Mouse (Mus musculus) forebrain, embryonic 12.5 days (tissue): ENCODE data around the gene Pheta2. TPM values are rescaled to one million over a fixed set of nuclear protein-coding genes. Genes with fewer than 3 reads are reported as not detected.
"Not testable (repeated sequence)": the region's sequence is repeated elsewhere in the genome, so short reads cannot be mapped to it uniquely, and the experiment has no call there.

Experiments used
- ATAC-seq: fragments of 200-750 bp; cut with Nextera tagmentation; 2 replicates; pipeline ENCODE4 v1.8.0; 2017; ENCODE audit warnings: moderate TSS enrichment; ENCODE audit not compliant: low FRiP score
- H3K27ac ChIP-seq: fragments of 300-500 bp; sonication (generic); 2 replicates; pipeline ENCODE4 v1.5.1; 2016; ENCODE audit warnings: mild to moderate bottlenecking
- H3K27me3 ChIP-seq: fragments of 300-500 bp; sonication (generic); 2 replicates; pipeline ENCODE4 v1.6.1; 2016; ENCODE audit warnings: mild to moderate bottlenecking
- H3K36me3 ChIP-seq: fragments of 300-500 bp; sonication (generic); replicated peaks from 2 replicates; pipeline ENCODE4 v1.6.1; 2016; ENCODE audit warnings: mild to moderate bottlenecking
- H3K4me1 ChIP-seq: fragments of 300-500 bp; sonication (generic); 2 replicates; pipeline ENCODE4 v1.6.1; 2016
- H3K4me2 ChIP-seq: fragments of 300-500 bp; sonication (generic); 2 replicates; pipeline ENCODE4 v1.6.1; 2016; ENCODE audit warnings: mild to moderate bottlenecking, moderate library complexity
- H3K4me3 ChIP-seq: fragments of 300-500 bp; sonication (generic); replicated peaks from 2 replicates; pipeline ENCODE4 v1.5.1; 2016; ENCODE audit warnings: mild to moderate bottlenecking
- H3K9ac ChIP-seq: fragments of 300-500 bp; sonication (generic); 2 replicates; pipeline ENCODE4 v1.6.1; 2016; ENCODE audit warnings: mild to moderate bottlenecking
- H3K9me3 ChIP-seq: fragments of 300-500 bp; sonication (generic); 2 replicates; pipeline ENCODE4 v1.6.1; 2016
- WGBS: fragments of 180-500 bp; shearing (Covaris S2); methylation state at CpG from one replicate; pipeline ENCODE4 v1.1.7; 2016; 5-methylcytosine and 5-hydroxymethylcytosine counted together
- microRNA-seq: library from miRNA; unstranded; fragments of <30 nt; microRNA quantifications from one replicate; pipeline ENCODE4, GENCODE M21; 2017
- polyA plus RNA-seq: library from polyadenylated mRNA; unstranded; fragments of >200 nt; fragmentation: Nextera tagmentation; extraction: Ambion mirVana; gene quantifications from 2 replicates; pipeline ENCODE4 v1.2.1, GENCODE M21; 2016

The Pheta2 gene
- polyA plus RNA-seq, 1 experiment from 2014 or later = 3.6 TPM

DNA sequence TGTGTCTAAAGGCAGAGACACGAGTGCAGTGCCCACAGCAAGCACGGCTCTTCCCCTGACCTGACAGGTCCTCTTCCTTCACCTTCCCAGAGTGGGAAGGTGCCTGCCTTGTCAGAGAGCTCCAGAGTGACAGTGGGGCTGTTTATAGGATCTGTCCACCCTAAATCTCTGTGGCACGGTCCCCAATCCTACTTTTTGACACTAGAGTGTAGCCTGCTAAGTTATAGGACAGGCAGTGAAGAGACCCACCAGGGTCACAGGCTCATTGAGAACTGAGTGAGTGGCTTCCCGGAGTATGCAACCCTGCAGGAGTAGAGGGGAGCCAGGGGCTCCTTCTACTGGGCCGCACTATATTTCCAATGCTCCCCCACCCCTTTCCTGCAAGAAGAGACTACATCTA is 39.0 kb downstream of the Pheta2 start:
- Histone ChIP-seq H3K27me3 (no peaks in the 10 kb centered on the region), H3K9me3 (no peaks in the 10 kb centered on the region), H3K9ac (no peak overlapping the region), H3K4me1 (peaks cover 30% of the 10 kb centered on the region), H3K36me3 (no peaks in the 10 kb centered on the region), H3K4me3 (no peak overlapping the region), H3K27ac (no peak overlapping the region), H3K4me2 (no peak overlapping the region)
- WGBS = 80% methylated on average over 5 of the region's 5 CpGs
- no peak for ATAC-seq

DNA sequence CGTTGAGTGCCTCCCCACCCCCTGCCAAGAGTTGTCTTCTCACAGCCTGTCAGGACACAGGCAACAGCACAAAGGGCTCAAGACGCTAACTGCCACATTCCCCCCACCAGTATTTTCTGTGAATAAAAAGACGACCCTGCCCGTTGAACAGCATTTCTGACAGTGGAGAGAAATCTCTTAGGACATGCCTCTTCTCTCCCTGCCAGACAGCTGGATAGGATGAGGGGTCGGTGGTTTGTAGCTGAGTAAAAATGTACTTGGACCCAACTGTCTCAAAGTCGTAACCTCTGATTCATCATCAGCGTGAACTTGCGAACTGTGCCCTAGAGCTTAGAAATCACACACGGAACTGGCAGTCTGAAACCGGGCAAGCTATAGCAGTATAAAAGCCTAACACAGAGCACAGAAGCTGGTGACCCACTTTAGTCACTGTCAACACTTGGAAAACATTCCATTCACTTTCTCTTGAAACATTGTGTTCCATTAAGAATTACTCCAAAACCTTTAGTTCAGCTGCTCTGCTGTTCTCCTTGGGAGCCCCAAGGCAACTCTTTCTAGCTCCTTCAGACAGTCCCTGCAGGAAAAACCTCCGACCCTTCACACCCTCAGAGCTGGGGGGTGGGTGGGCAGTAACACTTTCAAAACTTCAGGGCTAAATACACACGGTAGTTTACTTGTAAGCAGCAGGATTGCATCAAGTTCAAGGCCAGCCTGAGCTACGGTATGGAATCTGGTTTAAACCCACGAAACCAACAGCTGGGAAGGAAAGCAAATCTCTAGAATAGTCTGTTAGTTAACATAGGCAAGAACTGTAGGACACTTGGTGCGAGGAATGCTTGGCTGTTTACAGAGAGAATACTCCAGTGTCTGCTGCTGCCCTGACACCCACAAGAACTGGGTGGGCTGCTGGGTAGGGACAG is 39.8 kb downstream of the Pheta2 start:
- no peaks in the 10 kb centered on the region for H3K27me3 ChIP-seq
- no peaks in the 10 kb centered on the region for H3K36me3 ChIP-seq
- H3K4me3 ChIP-seq = no peak overlapping the region
- H3K4me1 ChIP-seq = peaks cover 30% of the 10 kb centered on the region
- no peak overlapping the region for H3K27ac ChIP-seq
- H3K9me3 ChIP-seq = no peaks in the 10 kb centered on the region
- 60% methylated on average over 15 of the region's 15 CpGs for WGBS
- H3K9ac ChIP-seq = no peak overlapping the region
- ATAC-seq = no peak
- H3K4me2 ChIP-seq = no peak overlapping the region

DNA sequence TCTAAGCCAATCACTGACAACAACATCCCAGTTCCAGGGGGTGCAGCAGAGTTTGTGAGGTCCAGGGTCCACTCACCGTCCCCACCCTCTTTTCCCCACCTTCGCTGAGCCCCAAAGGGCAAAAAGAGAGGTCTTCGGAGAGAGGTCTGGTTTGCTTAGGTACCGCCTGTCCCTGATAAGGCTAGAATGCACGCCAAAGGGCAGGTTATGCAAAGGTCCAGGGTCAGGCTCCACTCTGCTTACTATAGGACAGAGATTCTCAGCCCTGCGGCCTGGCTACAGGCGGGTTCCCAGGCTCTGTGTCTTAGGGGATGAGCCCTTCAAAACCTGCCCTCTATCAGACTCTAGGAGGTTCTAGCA is 40.7 kb downstream of the Pheta2 start:
- Histone ChIP-seq H3K4me2 (peak overlapping the region; percentile 60), H3K4me1 (peaks cover 30% of the 10 kb centered on the region), H3K27me3 (no peaks in the 10 kb centered on the region), H3K9ac (peak overlapping the region; percentile 49; the same call in 1 of the 2 replicates), H3K4me3 (peak overlapping the region; percentile 39), H3K27ac (no peak overlapping the region), H3K36me3 (no peaks in the 10 kb centered on the region), H3K9me3 (no peaks in the 10 kb centered on the region)
- no peak for ATAC-seq
- 28% methylated on average over 7 of the region's 7 CpGs for WGBS

DNA sequence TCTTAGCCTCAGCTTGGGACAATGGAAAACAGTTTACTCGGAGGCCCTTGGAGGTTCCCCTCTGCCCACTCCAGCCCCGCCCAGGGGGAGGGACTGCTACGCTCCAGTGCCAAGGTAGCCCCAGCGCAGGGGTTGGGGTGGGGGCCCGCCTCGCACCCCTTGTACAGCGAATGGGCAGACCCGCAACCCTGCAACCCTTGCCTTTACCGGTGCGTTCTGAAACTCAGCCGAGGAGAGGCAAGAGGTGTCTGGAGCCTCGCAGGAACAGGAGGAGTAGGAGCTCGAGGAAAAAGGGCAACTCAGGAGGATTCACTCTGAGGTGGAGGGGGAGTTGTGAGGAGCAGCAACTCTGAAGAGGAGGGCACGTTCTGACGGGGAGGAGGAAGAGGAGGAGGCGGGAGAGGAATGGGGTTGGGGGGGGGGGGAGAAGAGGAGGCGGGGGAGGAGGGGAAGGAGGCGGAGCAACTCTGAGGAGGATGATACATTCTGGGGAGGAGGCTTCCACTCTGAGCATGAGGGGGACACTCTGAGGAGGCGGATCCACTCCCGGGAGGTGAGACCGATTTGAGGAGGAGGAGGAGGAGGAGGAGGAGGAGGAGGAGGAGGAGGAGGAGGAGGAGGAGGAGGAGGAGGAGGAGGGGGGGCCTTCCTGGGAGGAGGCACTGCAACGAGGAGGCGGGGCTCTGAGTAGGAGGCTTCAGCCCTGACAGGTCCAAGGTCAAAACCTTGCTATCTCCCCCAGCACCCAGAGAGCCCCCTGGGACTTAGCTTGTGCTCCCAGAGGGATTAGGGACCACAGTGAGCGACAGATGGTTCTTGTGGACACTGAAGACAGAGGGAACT is 41.4 kb downstream of the Pheta2 start, which contains the start of gene Cyp2d22:
Cyp2d22 (minus strand) TSS at position 390 of the 843 bp plus-strand sequence.
- H3K27me3 ChIP-seq = no peaks in the 10 kb centered on the region
- peak within 1 kb of the TSS; percentile 49 for H3K9ac ChIP-seq
- ATAC-seq = peak; percentile 74
- peak within 1 kb of the TSS; percentile 39 for H3K4me3 ChIP-seq
- no peaks in the 10 kb centered on the region for H3K36me3 ChIP-seq
- WGBS = 2% methylated on average over 22 of the region's 24 CpGs
- H3K4me2 ChIP-seq = peak within 1 kb of the TSS; percentile 60
- peaks cover 30% of the 10 kb centered on the region for H3K4me1 ChIP-seq
- no peak within 1 kb of the TSS for H3K27ac ChIP-seq
- H3K9me3 ChIP-seq = no peaks in the 10 kb centered on the region

DNA sequence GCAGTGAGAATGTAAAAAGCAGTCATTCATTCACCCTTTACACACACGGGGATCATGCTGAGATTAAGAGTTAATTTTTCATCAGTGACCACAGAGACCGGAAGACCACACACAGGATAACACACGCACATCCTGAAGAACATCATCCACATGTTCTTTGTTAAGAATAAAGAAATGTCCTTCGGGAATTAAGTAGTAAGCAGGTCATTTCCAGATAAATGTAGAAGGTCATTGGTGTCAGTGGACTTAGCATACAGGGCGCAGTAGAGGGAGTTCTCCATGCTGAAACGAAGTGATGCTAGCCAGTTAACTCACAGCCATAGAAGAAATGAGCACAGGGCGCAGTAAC is 41.9 kb downstream of the Pheta2 start:
- Histone ChIP-seq H3K27ac (no peak overlapping the region), H3K4me1 (peaks cover 30% of the 10 kb centered on the region), H3K4me2 (peak overlapping the region; percentile 60), H3K9me3 (no peaks in the 10 kb centered on the region), H3K27me3 (no peaks in the 10 kb centered on the region), H3K4me3 (peak overlapping the region; percentile 39), H3K36me3 (no peaks in the 10 kb centered on the region), H3K9ac (peak overlapping the region; percentile 49; the same call in 1 of the 2 replicates)
- 38% methylated on average over 7 of the region's 7 CpGs for WGBS
- no peak for ATAC-seq

DNA sequence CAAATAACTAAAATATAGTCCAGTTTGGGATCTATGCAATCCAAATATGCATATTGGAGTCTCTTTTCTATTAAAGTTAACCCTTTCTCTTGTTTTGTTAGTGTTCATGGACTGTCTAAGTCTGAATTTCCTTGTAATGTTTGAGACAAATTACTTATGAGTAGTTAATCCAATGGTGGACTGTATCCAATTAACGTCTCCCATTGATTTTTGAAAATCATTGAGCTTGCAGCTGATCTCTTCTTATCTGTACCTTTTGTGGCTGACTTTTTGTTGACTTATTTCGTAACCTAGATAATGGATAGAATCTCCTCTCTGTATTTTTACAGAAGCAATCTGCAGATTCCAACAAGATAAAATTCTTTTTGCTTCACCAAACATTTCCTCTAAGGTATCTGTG is 43.7 kb downstream of the Pheta2 start:
- no peaks in the 10 kb centered on the region for H3K9me3 ChIP-seq
- WGBS = 89% methylated on average over 2 of the region's 2 CpGs
- peaks cover 23% of the 10 kb centered on the region for H3K4me1 ChIP-seq
- ATAC-seq = no peak
- no peaks in the 10 kb centered on the region for H3K27me3 ChIP-seq
- no peaks in the 10 kb centered on the region for H3K36me3 ChIP-seq
- H3K9ac ChIP-seq = no peak overlapping the region
- H3K27ac ChIP-seq = no peak overlapping the region
- H3K4me2 ChIP-seq = no peak overlapping the region
- H3K4me3 ChIP-seq = no peak overlapping the region

DNA sequence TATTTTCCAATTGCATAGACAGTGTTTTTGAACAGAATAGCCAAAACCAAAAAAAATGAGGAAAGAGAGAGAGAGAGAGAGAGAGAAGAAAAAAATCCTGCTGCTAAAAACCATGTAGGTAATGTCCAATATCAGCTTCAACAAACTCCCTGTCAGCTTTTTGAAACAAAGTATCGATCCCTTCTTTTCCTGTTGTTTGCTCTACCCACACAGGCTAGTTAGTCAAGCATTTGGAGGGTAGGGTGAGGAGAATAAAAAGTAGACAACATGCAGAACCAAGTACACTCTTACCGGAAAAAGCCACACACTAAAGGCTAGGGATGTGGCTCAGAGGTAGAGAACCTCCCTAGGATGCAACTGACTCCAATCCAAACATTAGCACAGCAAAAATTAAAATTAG is 47.0 kb downstream of the Pheta2 start:
- Histone ChIP-seq H3K27me3 (no peaks in the 10 kb centered on the region), H3K4me3 (no peak overlapping the region), H3K4me1 (peaks cover 5% of the 10 kb centered on the region), H3K4me2 (no peak overlapping the region), H3K36me3 (no peaks in the 10 kb centered on the region), H3K9ac (no peak overlapping the region), H3K27ac (no peak overlapping the region), H3K9me3 (no peaks in the 10 kb centered on the region)
- WGBS = 93% methylated on average over 2 of the region's 2 CpGs
- ATAC-seq = no peak

DNA sequence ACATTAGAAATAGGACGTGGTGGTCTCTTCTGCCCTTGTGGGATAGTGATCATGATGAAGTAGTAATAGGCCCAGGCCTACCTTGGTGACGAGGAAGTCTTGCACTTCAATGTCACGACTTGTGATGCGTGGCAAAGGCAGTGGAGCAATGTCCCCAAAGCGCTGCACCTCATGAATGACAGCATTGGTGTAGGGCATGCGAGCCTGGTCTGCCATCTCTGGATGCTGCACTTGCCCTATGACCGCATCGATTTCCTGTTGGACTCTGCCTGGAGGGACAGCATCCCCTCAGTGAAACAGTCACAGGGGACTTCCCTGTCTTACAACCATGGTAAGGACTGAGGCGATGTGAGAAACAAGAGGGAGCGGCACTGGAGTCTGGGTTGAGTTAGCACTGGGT is 51.2 kb downstream of the Pheta2 start:
- 96% methylated on average over 10 of the region's 10 CpGs for WGBS
- H3K4me1 ChIP-seq, H3K4me2 ChIP-seq, ATAC-seq, H3K9ac ChIP-seq, H3K4me3 ChIP-seq, H3K36me3 ChIP-seq, H3K27me3 ChIP-seq, H3K27ac ChIP-seq, H3K9me3 ChIP-seq: not testable (repeated sequence)

DNA sequence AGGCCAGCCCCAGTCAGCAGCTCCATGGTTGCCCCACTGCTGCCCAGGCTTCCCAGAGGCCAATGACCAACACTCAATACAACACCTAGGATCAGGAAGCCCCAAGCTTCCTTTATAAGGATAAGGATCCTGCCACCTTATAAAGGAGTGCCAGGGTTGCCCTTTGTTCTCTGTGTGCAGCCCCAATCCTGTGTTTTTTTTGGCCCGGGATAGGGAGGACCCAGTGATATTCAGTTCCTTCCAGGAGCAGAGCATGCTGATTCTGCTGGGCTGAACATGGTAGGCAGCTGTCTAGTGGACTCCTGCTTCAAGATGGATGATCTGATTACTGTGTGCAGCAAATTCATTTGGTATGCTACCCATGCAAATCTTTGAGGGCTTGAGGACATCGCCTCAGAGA is 55.2 kb downstream of the Pheta2 start, which contains the start of gene Cyp2d11:
Cyp2d11 (minus strand) TSS at position 101 of the 400 bp plus-strand sequence.
- not testable (repeated sequence) for H3K27ac ChIP-seq, ATAC-seq, H3K4me2 ChIP-seq, H3K9ac ChIP-seq, H3K4me1 ChIP-seq, H3K4me3 ChIP-seq, H3K27me3 ChIP-seq, H3K9me3 ChIP-seq, H3K36me3 ChIP-seq
- WGBS = 89% methylated on average over 2 of the region's 2 CpGs

Small RNA genes within 50 kb of the gene (microRNA-seq; reads per million reads assigned to microRNA genes)
- not detected for gene Mir7684

Other genes starting within 250 kb of the Pheta2 start
- 17.5 and 19.0 TPM in 2 replicates for gene Ccdc134, start 211.0 kb upstream of the Pheta2 start, polyA plus RNA-seq
- gene Srebf2, start 191.8 kb upstream of the Pheta2 start, polyA plus RNA-seq = 244 and 265 TPM in 2 replicates
- 0.90 and 2.4 TPM in 2 replicates for gene Shisa8, start 126.1 kb upstream of the Pheta2 start, polyA plus RNA-seq
- 0.24 and 0.29 TPM in 2 replicates for gene Tnfrsf13c, start 114.6 kb upstream of the Pheta2 start, polyA plus RNA-seq
- gene Cenpm, start 94.2 kb upstream of the Pheta2 start, polyA plus RNA-seq = 81.3 and 86.4 TPM in 2 replicates
- 3.9 and 4.7 TPM in 2 replicates for gene 1500009C09Rik, start 86.5 kb upstream of the Pheta2 start, polyA plus RNA-seq
- gene Sept3, start 64.0 kb upstream of the Pheta2 start, polyA plus RNA-seq = 223 and 233 TPM in 2 replicates
- gene Wbp2nl, start 40.0 kb upstream of the Pheta2 start, polyA plus RNA-seq = 0.14 and 0.18 TPM in 2 replicates
- gene Naga, start within 50 bp of the Pheta2 start, polyA plus RNA-seq = 20.4 and 20.5 TPM in 2 replicates
- gene Smdt1, start within 50 bp of the Pheta2 start, polyA plus RNA-seq = 245 and 250 TPM in 2 replicates
- gene Ndufa6, start 15.4 kb downstream of the Pheta2 start, polyA plus RNA-seq = 277 and 278 TPM in 2 replicates
- 2.1 and 2.8 TPM in 2 replicates for gene Cyp2d22, start 41.3 kb downstream of the Pheta2 start, polyA plus RNA-seq
- not detected in 2 replicates for gene Cyp2d11, start 55.1 kb downstream of the Pheta2 start, polyA plus RNA-seq
- gene Cyp2d10, start 68.3 kb downstream of the Pheta2 start, polyA plus RNA-seq = not detected in 2 replicates
- gene Cyp2d9, start 94.5 kb downstream of the Pheta2 start, polyA plus RNA-seq = not detected in 2 replicates
- not detected in 2 replicates for gene Cyp2d12, start 216.1 kb downstream of the Pheta2 start, polyA plus RNA-seq